Mouse (Mus musculus) embryonic facial prominence, embryonic 14.5 days (tissue): Measurements from ENCODE around the gene Nbea. TPM values are rescaled to one million over a fixed set of nuclear protein-coding genes. Genes with fewer than 3 reads are reported as not detected.

Experiments
- ATAC-seq: fragments of 200-750 bp; cut with Nextera tagmentation; 2 replicates; pipeline ENCODE4 v1.8.0; 2017; ENCODE audit warnings: low read depth, moderate number of reproducible peaks, moderate TSS enrichment
- DNase-seq: peaks from one replicate; pipeline ENCODE4 v3.0.0-alpha.2; 2015; ENCODE audit warnings: low spot score
- H3K27ac ChIP-seq: fragments of 300-500 bp; sonication (generic); replicated peaks from 2 replicates; pipeline ENCODE4 v1.5.1; 2014; ENCODE audit warnings: low read depth, mild to moderate bottlenecking, low read length, moderate library complexity
- H3K27me3 ChIP-seq: fragments of 300-500 bp; sonication (generic); replicated peaks from 2 replicates; pipeline ENCODE4 v1.6.1; 2014; ENCODE audit warnings: low read length; ENCODE audit not compliant: control insufficient read depth, insufficient read depth
- H3K36me3 ChIP-seq: fragments of 300-500 bp; sonication (generic); 2 replicates; pipeline ENCODE4 v1.6.1; 2014; ENCODE audit warnings: low read length, mixed read lengths; ENCODE audit not compliant: control insufficient read depth, insufficient read depth
- H3K4me1 ChIP-seq: fragments of 300-500 bp; sonication (generic); 2 replicates; pipeline ENCODE4 v1.6.1; 2014; ENCODE audit warnings: antibody characterized with exemption, low read length; ENCODE audit not compliant: control insufficient read depth, insufficient read depth
- H3K4me2 ChIP-seq: fragments of 300-500 bp; sonication (generic); 2 replicates; pipeline ENCODE4 v1.6.1; 2014; ENCODE audit warnings: low read depth, mild to moderate bottlenecking, low read length, moderate library complexity, mixed read lengths
- H3K4me3 ChIP-seq: fragments of 300-500 bp; sonication (generic); 2 replicates; pipeline ENCODE4 v1.5.1; 2014; ENCODE audit warnings: low read depth, mild to moderate bottlenecking, low read length
- H3K9ac ChIP-seq: fragments of 300-500 bp; sonication (generic); 2 replicates; pipeline ENCODE4 v1.6.1; 2014; ENCODE audit warnings: low read depth, mild to moderate bottlenecking, low read length, moderate library complexity, mixed read lengths
- H3K9me3 ChIP-seq: fragments of 300-500 bp; sonication (generic); 2 replicates; pipeline ENCODE4 v1.6.1; 2016; ENCODE audit warnings: low read length; ENCODE audit not compliant: control insufficient read depth
- WGBS: fragments of 180-500 bp; shearing (Covaris S2); extraction: QIAGEN DNeasy Blood & Tissue Kit; methylation state at CpG from one replicate; pipeline ENCODE4 v1.1.7; 2014; 5-methylcytosine and 5-hydroxymethylcytosine counted together
- polyA plus RNA-seq: library from polyadenylated mRNA; unstranded; fragments of >200 nt; fragmentation: Nextera tagmentation; extraction: Ambion mirVana; gene quantifications from 2 replicates; pipeline ENCODE4 v1.2.1, GENCODE M21; 2014

Gene Nbea
- 17.9 and 20.4 TPM in 2 replicates for polyA plus RNA-seq

DNA sequence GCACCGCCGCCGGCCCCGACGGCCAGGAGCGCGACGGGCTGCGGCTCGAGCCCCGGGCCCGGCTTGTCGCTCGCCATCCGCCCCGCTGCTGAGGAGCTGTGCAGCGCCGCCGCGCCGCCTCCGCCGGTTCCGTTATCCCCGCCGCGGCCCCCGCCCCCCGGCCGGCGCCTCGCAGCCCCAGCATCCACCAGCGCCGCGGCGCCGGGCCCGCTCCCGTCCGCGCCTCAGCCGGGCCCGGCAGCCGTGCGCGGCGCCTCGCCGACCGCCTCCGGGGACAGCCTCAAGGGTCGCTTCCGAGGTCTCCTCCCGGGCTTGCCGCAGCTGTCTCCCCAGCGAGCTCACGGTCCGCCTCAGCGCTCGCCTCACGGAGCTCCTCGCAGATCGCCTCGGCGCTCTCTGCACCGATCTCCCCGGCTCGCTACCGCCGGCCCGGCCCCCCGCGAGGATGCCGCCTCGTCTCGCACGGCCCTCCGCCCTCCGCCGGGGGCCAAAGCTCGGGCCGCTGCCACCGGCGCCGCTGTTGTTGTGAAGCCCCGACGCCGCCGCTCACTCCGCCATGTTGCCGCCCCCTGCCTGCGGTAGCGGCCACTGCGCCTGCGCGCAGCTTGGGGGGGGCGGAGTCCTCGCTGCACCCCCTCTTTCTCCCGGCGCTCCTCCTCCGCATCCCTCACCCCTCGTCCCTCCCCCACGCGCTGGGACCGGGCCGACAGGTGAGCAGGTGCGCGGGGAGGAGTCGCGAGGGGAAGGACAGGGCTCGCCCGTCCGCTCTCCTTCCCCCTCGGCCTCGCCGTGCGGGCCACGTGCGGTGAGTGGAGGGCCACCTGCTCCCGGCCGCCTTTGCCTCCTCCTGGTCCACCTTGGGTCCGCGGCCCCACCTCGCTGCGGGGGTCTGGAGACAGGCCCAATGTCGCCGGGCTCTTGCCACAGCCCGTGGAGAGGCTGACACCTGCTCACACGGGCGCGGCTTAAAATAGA is at the start of gene Nbea:
TSS of gene Nbea (minus strand) at position 543 of the 975 bp plus-strand sequence.
- 1% methylated on average over 13 of the region's 131 CpGs for WGBS
- peak within 1 kb of the TSS; percentile 93 for H3K9ac ChIP-seq

DNA sequence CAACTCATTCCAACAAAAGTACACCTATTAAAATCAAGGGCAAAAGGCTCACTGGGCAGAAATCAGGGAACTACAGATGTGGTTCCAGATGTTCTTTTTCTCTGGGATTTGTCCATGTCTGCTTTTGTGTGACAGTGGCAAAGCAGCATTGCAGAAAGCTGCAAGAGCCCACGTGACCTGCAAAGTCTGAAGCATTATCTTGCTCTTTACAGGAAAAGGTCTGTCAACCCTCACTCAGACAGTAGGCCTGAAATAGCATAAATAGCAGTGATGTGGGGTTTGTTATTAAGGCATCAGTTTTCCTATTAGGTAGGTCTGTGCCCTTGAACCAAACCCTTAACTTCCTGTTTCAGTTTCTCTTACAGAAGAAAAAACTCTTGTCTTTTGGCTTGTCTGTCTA is 45.8 kb upstream of the Nbea start:
- H3K9ac ChIP-seq: no peak overlapping the region
- ATAC-seq (no peak), DNase-seq (no peak)
- H3K4me2 ChIP-seq: no peak overlapping the region
- H3K9me3 ChIP-seq: no peaks in the 10 kb centered on the region
- H3K27ac ChIP-seq: no peak overlapping the region
- 42% methylated on average over 1 of the region's 1 CpGs for WGBS
- no peak overlapping the region for H3K4me3 ChIP-seq
- no peaks in the 10 kb centered on the region for H3K27me3 ChIP-seq
- H3K36me3 ChIP-seq: no peaks in the 10 kb centered on the region
- H3K4me1 ChIP-seq: no peaks in the 10 kb centered on the region

More for the DNA sequence above, at the start of gene Nbea:
- Histone ChIP-seq H3K9me3 (no peaks in the 10 kb centered on the region), H3K4me1 (peaks cover 15% of the 10 kb centered on the region), H3K36me3 (no peaks in the 10 kb centered on the region), H3K27ac (peak within 1 kb of the TSS; percentile 90), H3K4me3 (peak within 1 kb of the TSS; percentile 94), H3K4me2 (peak within 1 kb of the TSS; percentile 92), H3K27me3 (peaks cover 9% of the 10 kb centered on the region; the same call in 1 of the 2 replicates)
- peak; percentile 87 for DNase-seq
- ATAC-seq: peak; percentile 85

DNA sequence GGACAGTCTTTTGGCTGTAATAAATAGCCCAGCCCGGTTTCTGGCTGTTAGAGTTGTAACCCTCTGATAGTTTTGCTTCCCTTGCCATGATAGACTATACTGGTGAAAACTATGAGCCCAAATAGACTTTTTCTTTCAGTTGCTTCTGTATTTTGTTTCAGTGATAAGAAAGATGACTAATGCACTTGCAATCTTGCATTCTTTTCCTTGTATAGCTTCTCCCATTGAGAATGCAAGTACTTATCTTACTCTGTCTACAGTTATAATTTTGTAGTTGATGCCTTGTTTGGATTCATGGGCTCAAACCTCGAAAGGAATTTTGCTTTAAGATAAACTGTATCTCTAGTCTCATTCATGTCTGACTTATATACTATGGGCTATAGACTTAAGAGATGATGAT is 32.5 kb upstream of the Nbea start:
- no peak overlapping the region for H3K4me3 ChIP-seq
- DNase-seq (no peak), ATAC-seq (no peak)
- H3K9ac ChIP-seq: no peak overlapping the region
- H3K27me3 ChIP-seq: no peaks in the 10 kb centered on the region
- no peaks in the 10 kb centered on the region for H3K9me3 ChIP-seq
- no peak overlapping the region for H3K4me2 ChIP-seq
- no peak overlapping the region for H3K27ac ChIP-seq
- H3K4me1 ChIP-seq: no peaks in the 10 kb centered on the region
- WGBS: 79% methylated on average over 2 of the region's 2 CpGs
- H3K36me3 ChIP-seq: no peaks in the 10 kb centered on the region

DNA sequence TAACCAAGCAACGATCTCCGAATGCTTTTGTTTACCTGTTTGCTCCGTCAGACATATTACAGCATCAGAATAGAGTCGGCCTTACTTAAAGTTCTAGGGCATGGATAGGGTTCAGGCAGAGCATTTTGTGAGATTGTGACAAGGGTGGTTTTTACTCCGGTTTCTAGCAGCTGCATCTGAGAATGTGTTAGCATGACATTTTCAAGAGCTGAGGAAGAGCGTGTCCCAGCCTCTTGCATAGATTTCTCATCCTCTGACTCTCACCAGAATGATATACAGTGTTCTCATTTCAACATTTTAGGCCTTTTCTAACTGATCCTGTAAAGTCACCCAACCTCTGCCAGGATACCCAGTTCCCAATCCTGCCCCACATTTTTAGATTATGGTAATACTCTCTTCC is 20.5 kb upstream of the Nbea start:
- H3K4me1 ChIP-seq: no peaks in the 10 kb centered on the region
- DNase-seq (no peak), ATAC-seq (no peak)
- no peaks in the 10 kb centered on the region for H3K36me3 ChIP-seq
- 81% methylated on average over 6 of the region's 6 CpGs for WGBS
- H3K27ac ChIP-seq: no peak overlapping the region
- H3K4me2 ChIP-seq: no peak overlapping the region
- H3K9ac ChIP-seq: no peak overlapping the region
- no peaks in the 10 kb centered on the region for H3K27me3 ChIP-seq
- no peak overlapping the region for H3K4me3 ChIP-seq
- H3K9me3 ChIP-seq: no peaks in the 10 kb centered on the region

DNA sequence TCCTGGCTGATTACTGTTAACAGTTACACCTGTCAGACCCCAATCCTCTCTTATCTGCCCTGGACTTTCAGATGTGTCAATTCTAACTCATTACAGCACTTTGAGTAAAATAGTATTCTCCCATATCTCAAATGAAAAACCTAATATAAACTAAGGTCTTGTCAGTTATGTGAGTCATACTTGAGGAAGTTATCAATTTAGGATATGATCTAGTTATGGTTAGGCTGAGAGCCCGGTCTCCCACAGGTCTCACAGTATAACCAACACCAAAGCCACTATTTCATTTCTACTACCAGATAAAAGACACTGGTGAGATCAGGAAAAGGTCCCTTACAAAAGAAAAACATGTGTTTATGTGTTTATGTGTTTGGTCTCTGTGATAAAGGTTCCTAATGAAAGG is 4.7 kb upstream of the Nbea start:
- DNase-seq (no peak), ATAC-seq (no peak)
- Histone ChIP-seq H3K4me1 (peaks cover 4% of the 10 kb centered on the region; the same call in 1 of the 2 replicates), H3K9ac (no peak overlapping the region), H3K4me2 (no peak overlapping the region), H3K36me3 (no peaks in the 10 kb centered on the region), H3K27ac (no peak overlapping the region), H3K4me3 (no peak overlapping the region), H3K9me3 (no peaks in the 10 kb centered on the region), H3K27me3 (peaks cover 9% of the 10 kb centered on the region; the same call in 1 of the 2 replicates)
- WGBS: 70% methylated on average over 1 of the region's 1 CpGs

DNA sequence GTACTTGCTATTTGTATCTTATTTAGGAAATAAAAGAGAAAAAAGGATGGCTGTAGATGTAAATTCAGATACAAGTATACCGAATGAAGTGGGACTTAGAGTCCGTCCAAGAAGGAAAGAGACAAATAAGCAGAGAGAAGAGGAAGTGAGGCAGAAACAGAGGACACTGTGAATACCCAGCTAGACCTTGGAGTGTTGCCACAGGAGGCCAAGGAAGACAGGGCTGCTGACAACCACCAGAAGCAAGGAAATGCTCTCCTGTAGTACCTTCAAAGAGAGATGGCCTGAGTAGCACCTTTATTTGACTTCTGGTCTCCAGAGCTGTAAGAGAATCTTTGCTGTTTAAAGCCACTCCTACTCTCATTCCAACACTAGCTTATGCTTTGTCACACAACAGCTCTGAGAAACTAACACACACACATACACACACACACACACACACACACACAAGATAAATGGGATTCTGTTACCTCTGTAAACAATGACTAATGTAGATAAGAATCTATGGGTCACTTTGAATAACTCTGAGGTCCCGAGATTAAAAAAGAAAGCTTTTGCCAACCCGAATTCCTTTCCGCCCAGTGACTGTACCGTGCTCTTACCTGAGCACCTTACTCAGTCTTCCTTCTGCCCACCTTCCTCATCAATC is 3.8 kb upstream of the Nbea start:
- no peak for DNase-seq
- Histone ChIP-seq H3K36me3 (no peaks in the 10 kb centered on the region), H3K9me3 (no peaks in the 10 kb centered on the region), H3K9ac (no peak overlapping the region), H3K4me2 (no peak overlapping the region), H3K27me3 (peaks cover 9% of the 10 kb centered on the region; the same call in 1 of the 2 replicates), H3K4me3 (no peak overlapping the region), H3K4me1 (peaks cover 4% of the 10 kb centered on the region; the same call in 1 of the 2 replicates), H3K27ac (no peak overlapping the region)
- no peak for ATAC-seq
- WGBS: 71% methylated on average over 6 of the region's 6 CpGs

DNA sequence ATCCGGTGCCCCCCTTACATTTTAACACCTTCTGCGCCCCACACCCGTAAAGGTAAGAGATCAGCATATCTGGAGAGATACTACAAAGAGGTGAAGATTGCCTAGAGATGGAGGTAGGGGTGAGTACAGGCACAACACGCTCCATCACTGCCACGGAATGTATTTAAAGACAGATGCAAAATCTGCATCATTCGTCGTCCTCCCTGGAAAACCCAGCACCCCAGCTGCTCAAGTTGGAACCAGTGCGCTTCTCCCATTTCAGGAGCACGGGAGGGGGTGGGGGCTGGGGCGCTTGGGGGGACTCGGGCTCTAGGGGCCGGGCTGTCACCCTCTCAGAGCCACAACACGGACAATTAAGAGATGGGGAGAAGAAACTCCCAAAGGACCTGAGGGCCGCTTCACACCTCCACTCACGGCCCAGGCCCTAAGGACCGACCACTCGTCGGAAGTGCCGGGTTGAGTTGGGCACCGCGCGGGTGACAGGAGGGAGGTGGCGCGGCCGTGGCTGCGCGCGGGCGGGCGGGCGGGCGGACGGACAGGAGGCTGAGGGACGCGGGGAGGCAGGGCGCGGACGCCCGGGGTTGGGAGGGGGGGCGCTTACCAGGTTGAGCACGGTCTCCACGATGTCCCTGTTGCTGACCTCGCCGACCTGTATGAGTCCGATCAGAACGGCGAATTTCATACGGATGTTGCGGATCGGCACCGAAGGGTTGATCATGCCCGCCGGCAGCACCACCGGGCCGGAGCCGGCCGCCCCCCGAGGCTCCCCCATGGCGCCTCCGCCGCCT is 936 bp downstream of the Nbea start:
- ATAC-seq (peak; percentile 50), DNase-seq (peak; percentile 51)
- peak overlapping the region; percentile 93 for H3K9ac ChIP-seq
- no peaks in the 10 kb centered on the region for H3K9me3 ChIP-seq
- H3K4me1 ChIP-seq: peaks cover 15% of the 10 kb centered on the region
- peak overlapping the region; percentile 92 for H3K4me2 ChIP-seq
- no peaks in the 10 kb centered on the region for H3K36me3 ChIP-seq
- H3K27ac ChIP-seq: peak overlapping the region; percentile 90
- under 1% methylated on average over 20 of the region's 61 CpGs for WGBS
- H3K4me3 ChIP-seq: peak overlapping the region; percentile 94
- H3K27me3 ChIP-seq: peaks cover 9% of the 10 kb centered on the region; the same call in 1 of the 2 replicates

DNA sequence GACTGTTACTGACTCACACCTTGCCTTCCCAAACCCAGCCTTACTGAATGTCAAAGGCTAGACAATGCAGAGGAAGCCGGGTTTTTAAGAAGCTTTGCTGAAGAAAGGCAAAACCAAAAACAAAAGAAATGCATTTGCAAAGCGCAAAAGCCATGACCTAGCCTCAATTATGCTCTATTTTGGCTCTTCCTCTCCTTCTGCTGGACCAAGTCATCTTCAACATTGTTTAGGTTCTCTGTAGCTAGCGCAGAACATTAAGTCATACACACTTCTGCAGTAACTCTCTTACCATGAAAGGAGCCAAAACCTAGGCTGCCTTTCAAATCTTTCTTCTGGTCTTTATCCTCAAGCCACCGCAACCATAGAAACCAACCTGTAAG is 1.5 kb downstream of the Nbea start:
- H3K9me3 ChIP-seq: no peaks in the 10 kb centered on the region
- 6% methylated on average over 4 of the region's 4 CpGs for WGBS
- peaks cover 9% of the 10 kb centered on the region; the same call in 1 of the 2 replicates for H3K27me3 ChIP-seq
- H3K27ac ChIP-seq: no peak overlapping the region
- H3K9ac ChIP-seq: peak overlapping the region; percentile 93
- peaks cover 15% of the 10 kb centered on the region for H3K4me1 ChIP-seq
- DNase-seq (no peak), ATAC-seq (no peak)
- H3K36me3 ChIP-seq: no peaks in the 10 kb centered on the region
- H3K4me3 ChIP-seq: peak overlapping the region; percentile 94
- peak overlapping the region; percentile 92 for H3K4me2 ChIP-seq
